Mouse (Mus musculus) brain, embryonic 14.5 days (tissue): ENCODE measurements around the gene Olfr1076.

Experiments used
- CTCF ChIP-seq: fragments of 200-500 bp; IDR thresholded peaks from 2 replicates; pipeline ENCODE4 v1.5.1; 2012; ENCODE audit warnings: inconsistent platforms, mild to moderate bottlenecking, moderate library complexity, borderline replicate concordance; ENCODE audit not compliant: insufficient read depth, insufficient read length; ENCODE audit errors: extremely low read depth
- POLR2A ChIP-seq: fragments of 200-500 bp; IDR thresholded peaks from 2 replicates; pipeline ENCODE4 v1.6.1; 2012; ENCODE audit warnings: mild to moderate bottlenecking, inconsistent platforms, borderline replicate concordance; ENCODE audit not compliant: poor library complexity, insufficient read depth, insufficient read length, severe bottlenecking; ENCODE audit errors: extremely low read depth

DNA sequence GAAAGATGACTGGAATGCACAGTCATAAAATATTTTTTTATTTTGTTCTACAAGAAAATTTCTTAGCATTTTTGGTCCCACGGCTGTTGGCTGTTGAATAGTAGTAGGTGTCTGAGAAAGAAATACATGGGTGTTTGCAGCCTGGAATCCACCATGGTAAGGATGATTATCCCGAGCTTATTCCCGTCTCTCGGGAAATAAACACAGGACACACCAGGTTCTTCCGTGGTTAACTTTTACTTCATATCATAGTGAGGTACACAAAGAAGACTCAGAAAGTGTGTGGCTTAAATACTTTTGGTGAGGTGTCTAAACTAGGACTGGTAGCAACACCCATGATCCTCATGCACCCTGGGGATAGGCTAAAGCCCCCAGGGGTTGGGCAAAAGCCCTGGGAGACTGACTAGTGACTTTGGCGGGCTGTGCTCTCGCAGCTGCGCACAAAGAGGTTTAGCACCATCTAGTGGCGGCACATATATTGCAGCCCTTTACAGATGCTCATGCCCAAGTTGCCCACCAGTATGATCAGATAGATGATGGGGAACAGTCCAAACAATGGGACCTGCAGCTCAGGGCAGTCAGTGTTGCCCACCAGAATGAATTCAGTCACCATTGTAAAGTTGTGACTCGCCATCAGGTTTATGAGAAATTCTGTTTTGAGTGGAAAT, 43.7 kb upstream of the Olfr1076 start:
- TF ChIP-seq POLR2A: no peak
- peak; percentile 70 for TF ChIP-seq CTCF
